Mouse (Mus musculus): ENCODE data around the gene Scly. TPM values are rescaled to one million over a fixed set of nuclear protein-coding genes. Genes with fewer than 3 reads are reported as not detected.

Gene Scly
- polyA plus RNA-seq, 1 experiment, result 30.2 TPM

- 54% methylated on average over 5 of the region's 5 CpGs for WGBS
- Histone ChIP-seq H3K27ac (ENCODE audit: insufficient read depth, low read depth, low read length) (peak overlapping the region; percentile 74), H3K4me1 (ENCODE audit: control insufficient read depth, insufficient read depth, insufficient read length, low read length) (peaks cover 4% of the 10 kb centered on the region), H3K4me3 (ENCODE audit: low read depth, low read length) (no peak overlapping the region), H3K36me3 (ENCODE audit: control insufficient read depth, insufficient read depth, low read length) (peaks cover 14% of the 10 kb centered on the region), H3K27me3 (ENCODE audit: control insufficient read depth, insufficient read depth, low read length) (no peaks in the 10 kb centered on the region)
- no peak for TF ChIP-seq POLR2A (IDR thresholded peaks at IDR 0.05; ENCODE audit: low read depth, low read length)
- TF ChIP-seq CTCF (IDR thresholded peaks at IDR 0.05; ENCODE audit: extremely low read depth, insufficient read length, insufficient replicate concordance, low read depth, low read length), result no peak
These were observed 1.7 kb downstream of the Scly start for GRCm38 (mm10) chr1:91299707-91300426.

- TF ChIP-seq POLR2A (IDR thresholded peaks at IDR 0.05; ENCODE audit: low read depth, low read length) (no peak), CTCF (IDR thresholded peaks at IDR 0.05; ENCODE audit: extremely low read depth, insufficient read length, insufficient replicate concordance, low read depth, low read length) (no peak)
- no peaks in the 10 kb centered on the region for H3K27me3 ChIP-seq (ENCODE audit: control insufficient read depth, insufficient read depth, low read length)
- H3K27ac ChIP-seq (ENCODE audit: insufficient read depth, low read depth, low read length), result no peak overlapping the region; the same call in 1 of the 2 replicates
- H3K4me3 ChIP-seq (ENCODE audit: low read depth, low read length), result no peak overlapping the region
- H3K36me3 ChIP-seq (ENCODE audit: control insufficient read depth, insufficient read depth, low read length), result peaks cover 26% of the 10 kb centered on the region
- 41% methylated on average over 3 of the region's 3 CpGs for WGBS
- peaks cover 4% of the 10 kb centered on the region for H3K4me1 ChIP-seq (ENCODE audit: control insufficient read depth, insufficient read depth, insufficient read length, low read length)
These were observed 3.2 kb downstream of the Scly start for GRCm38 (mm10) chr1:91301206-91301920.

GRCm38 (mm10) chr1:91302021-91302420 is 3.9 kb downstream of the Scly start:
- Histone ChIP-seq H3K36me3 (ENCODE audit: control insufficient read depth, insufficient read depth, low read length) (peaks cover 28% of the 10 kb centered on the region), H3K27me3 (ENCODE audit: control insufficient read depth, insufficient read depth, low read length) (no peaks in the 10 kb centered on the region), H3K27ac (ENCODE audit: insufficient read depth, low read depth, low read length) (no peak overlapping the region; the same call in 1 of the 2 replicates), H3K4me1 (ENCODE audit: control insufficient read depth, insufficient read depth, insufficient read length, low read length) (peaks cover 4% of the 10 kb centered on the region), H3K4me3 (ENCODE audit: low read depth, low read length) (no peak overlapping the region)
- 81% methylated on average over 3 of the region's 3 CpGs for WGBS
- TF ChIP-seq POLR2A (IDR thresholded peaks at IDR 0.05; ENCODE audit: low read depth, low read length) (no peak), CTCF (IDR thresholded peaks at IDR 0.05; ENCODE audit: extremely low read depth, insufficient read length, insufficient replicate concordance, low read depth, low read length) (no peak)

GRCm38 (mm10) chr1:91304621-91305020 is 6.5 kb downstream of the Scly start:
- WGBS, result 93% methylated on average over 4 of the region's 4 CpGs
- no peak overlapping the region for H3K27ac ChIP-seq (ENCODE audit: insufficient read depth, low read depth, low read length)

GRCm38 (mm10) chr1:91309366-91310085 is 11.4 kb downstream of the Scly start:
- Histone ChIP-seq H3K4me3 (ENCODE audit: low read depth, low read length) (no peak overlapping the region), H3K27ac (ENCODE audit: insufficient read depth, low read depth, low read length) (no peak overlapping the region), H3K36me3 (ENCODE audit: control insufficient read depth, insufficient read depth, low read length) (peaks cover 54% of the 10 kb centered on the region), H3K4me1 (ENCODE audit: control insufficient read depth, insufficient read depth, insufficient read length, low read length) (no peaks in the 10 kb centered on the region), H3K27me3 (ENCODE audit: control insufficient read depth, insufficient read depth, low read length) (no peaks in the 10 kb centered on the region)
- WGBS, result 95% methylated on average over 13 of the region's 13 CpGs
- TF ChIP-seq POLR2A (IDR thresholded peaks at IDR 0.05; ENCODE audit: low read depth, low read length) (no peak), CTCF (IDR thresholded peaks at IDR 0.05; ENCODE audit: extremely low read depth, insufficient read length, insufficient replicate concordance, low read depth, low read length) (no peak)

More at GRCm38 (mm10) chr1:91304621-91305020, 6.5 kb downstream of the Scly start:
- Histone ChIP-seq H3K36me3 (ENCODE audit: control insufficient read depth, insufficient read depth, low read length) (peaks cover 50% of the 10 kb centered on the region), H3K4me3 (ENCODE audit: low read depth, low read length) (no peak overlapping the region), H3K4me1 (ENCODE audit: control insufficient read depth, insufficient read depth, insufficient read length, low read length) (no peaks in the 10 kb centered on the region; the same call in none of the 2 replicates), H3K27me3 (ENCODE audit: control insufficient read depth, insufficient read depth, low read length) (no peaks in the 10 kb centered on the region)
- TF ChIP-seq POLR2A (IDR thresholded peaks at IDR 0.05; ENCODE audit: low read depth, low read length), result no peak
- TF ChIP-seq CTCF (IDR thresholded peaks at IDR 0.05; ENCODE audit: extremely low read depth, insufficient read length, insufficient replicate concordance, low read depth, low read length), result no peak

GRCm38 (mm10) chr1:91312273-91312672 is 14.1 kb downstream of the Scly start:
- 73% methylated on average over 4 of the region's 4 CpGs for WGBS
- H3K27ac ChIP-seq (ENCODE audit: insufficient read depth, low read depth, low read length), result no peak overlapping the region
- no peaks in the 10 kb centered on the region for H3K4me1 ChIP-seq (ENCODE audit: control insufficient read depth, insufficient read depth, insufficient read length, low read length)
- TF ChIP-seq CTCF (IDR thresholded peaks at IDR 0.05; ENCODE audit: extremely low read depth, insufficient read length, insufficient replicate concordance, low read depth, low read length), result no peak
- TF ChIP-seq POLR2A (IDR thresholded peaks at IDR 0.05; ENCODE audit: low read depth, low read length), result no peak
- peaks cover 47% of the 10 kb centered on the region for H3K36me3 ChIP-seq (ENCODE audit: control insufficient read depth, insufficient read depth, low read length)
- H3K27me3 ChIP-seq (ENCODE audit: control insufficient read depth, insufficient read depth, low read length), result no peaks in the 10 kb centered on the region
- H3K4me3 ChIP-seq (ENCODE audit: low read depth, low read length), result no peak overlapping the region

Measured in small intestine, adult 2 months (tissue).